Mouse (Mus musculus): ENCODE data around the gene Olfr1272.
"Not testable (repeated sequence)": the region's sequence is repeated elsewhere in the genome, so short reads cannot be mapped to it uniquely, and the experiment has no call there.

The Olfr1272 gene

DNA sequence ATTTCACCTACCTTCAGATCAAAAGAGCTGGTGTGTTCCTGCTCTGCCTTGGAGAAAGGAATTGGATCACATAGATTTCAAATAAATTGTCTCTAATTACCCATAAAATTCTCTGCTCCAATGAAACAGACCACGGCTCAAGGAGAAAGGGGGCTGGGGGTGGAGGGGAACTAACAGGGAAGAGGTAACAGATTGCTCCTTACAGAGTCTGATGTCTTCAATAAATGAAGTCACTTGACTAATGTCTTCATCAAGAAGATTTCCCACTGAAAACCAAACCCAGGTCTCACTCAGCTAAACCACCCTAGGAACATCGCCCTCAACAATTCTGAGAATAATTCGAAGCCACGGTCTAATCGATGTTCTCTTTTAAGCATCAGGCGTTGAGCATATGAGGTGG lies at the start of gene Olfr1272:
Olfr1272 (minus strand) TSS at position 101 of the 400 bp plus-strand sequence.
- in situ Hi-C loops (cut with MseI, MboI): no loop called here

GRCm38 (mm10) chr2:90321900-90322299 lies 29.3 kb upstream of the Olfr1272 start, which contains the start of gene Gm13769:
Gene Gm13769 (plus strand): TSS chr2:90322200.
- in situ Hi-C loops (cut with MseI, MboI): not testable (repeated sequence)

DNA sequence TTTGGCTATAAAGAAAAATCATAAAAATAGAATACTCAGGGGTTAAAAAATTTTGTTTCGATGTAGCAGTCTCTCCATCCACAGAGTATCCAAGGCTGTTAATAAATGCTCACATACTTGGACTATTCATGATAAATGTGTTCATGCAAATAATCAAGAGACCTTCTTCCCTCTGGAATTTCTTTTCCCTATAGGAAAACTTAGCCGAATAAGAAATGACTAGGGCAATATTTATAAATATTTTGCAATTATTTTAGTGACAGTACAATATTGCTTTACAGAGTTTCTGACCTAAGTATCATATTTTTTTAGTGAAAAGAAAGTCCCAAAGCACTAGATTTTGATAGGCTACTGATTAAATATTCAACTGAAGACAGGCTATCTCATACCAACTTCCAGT lies 21.7 kb downstream of the Olfr1272 start, which contains the start of gene Olfr1271:
Olfr1271 (minus strand) TSS at position 101 of the 400 bp plus-strand sequence.
- in situ Hi-C loops (cut with MseI, MboI): no loop called here

GRCm38 (mm10) chr2:90257492-90257891 lies 35.1 kb downstream of the Olfr1272 start, which contains the start of gene Olfr142:
Gene Olfr142 (minus strand): TSS chr2:90257592.
- in situ Hi-C loops (cut with MseI, MboI): no loop called here

All from mouse trophoblast stem cell (cell line).